Mouse (Mus musculus): ENCODE results near the gene Ctc1. TPM values are rescaled to one million over a fixed set of nuclear protein-coding genes. Genes with fewer than 3 reads are reported as not detected.

The Ctc1 gene
- total RNA-seq, 1 experiment from 2014 or later, result 21.9 TPM

DNA sequence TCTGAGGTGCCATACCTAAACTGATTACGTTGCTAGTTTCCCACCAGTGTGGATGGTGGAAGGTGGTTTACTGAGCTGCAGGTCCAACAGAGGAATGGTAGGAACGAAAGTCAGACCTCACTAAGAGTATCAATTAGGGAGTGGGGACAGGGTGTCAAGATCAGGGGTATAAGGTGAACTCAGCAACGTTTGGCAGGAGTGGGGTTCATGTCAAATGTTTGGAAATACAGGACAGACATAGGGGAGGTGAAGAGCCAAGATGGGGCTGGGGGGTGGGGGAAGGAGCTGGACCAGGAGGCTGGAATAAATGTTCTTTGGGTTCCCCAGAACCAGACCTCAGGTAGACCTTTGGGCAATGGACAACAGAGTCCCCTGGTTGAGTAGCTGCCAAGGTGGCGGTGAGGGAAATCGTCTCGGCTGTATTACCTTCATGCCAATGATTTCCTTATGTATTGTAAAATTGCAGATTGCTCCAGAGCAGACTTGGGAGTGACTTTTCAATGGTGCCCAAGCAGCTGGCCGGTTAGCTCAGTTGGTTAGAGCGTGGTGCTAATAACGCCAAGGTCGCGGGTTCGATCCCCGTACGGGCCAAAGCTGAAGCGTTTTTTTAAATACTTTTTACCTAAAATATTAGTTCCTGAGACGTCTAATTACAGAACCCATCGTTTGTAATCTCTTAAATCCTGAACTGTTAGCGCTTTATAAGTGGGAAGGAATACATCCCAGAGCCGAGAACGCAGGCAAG lies 20.9 kb downstream of the Ctc1 start:
- ATAC-seq (replicated peaks in 1 of 2; ENCODE audit: insufficient read depth in 1 of 2, low FRiP score in 2 of 2, low TSS enrichment in 1 of 2, low read depth in 1 of 2, poor library complexity in 2 of 2, severe bottlenecking in 2 of 2), result no peak

GRCm38 (mm10) chr11:69037231-69038061 lies 21.7 kb downstream of the Ctc1 start:
- 0 out of 4 replicates have a peak, but pooled peaks of 1 of the 2 experiments have one; percentile 1 for ATAC-seq (replicated peaks in 1 of 2; ENCODE audit: insufficient read depth in 1 of 2, low FRiP score in 2 of 2, low TSS enrichment in 1 of 2, low read depth in 1 of 2, poor library complexity in 2 of 2, severe bottlenecking in 2 of 2)

DNA sequence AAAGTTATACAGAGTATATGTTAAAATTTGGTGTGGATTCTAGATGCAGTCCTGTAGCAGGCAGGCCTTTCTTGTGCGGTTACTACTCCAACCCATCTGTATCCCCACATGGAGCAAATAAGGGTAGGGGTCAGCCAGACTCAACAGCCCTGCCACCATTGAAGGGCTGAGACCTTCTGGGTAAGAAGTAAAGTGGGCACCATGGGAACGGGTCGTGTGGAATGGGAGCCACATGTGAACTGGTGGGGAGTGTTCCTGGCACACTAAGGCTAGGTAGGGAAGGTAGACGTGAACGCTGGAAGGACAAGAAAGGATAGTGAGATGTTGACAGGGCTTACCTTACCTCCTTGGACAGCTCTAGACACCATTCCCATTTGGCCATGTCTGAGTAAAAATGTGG lies 22.5 kb downstream of the Ctc1 start:
- no peak for ATAC-seq (replicated peaks in 1 of 2; ENCODE audit: insufficient read depth in 1 of 2, low FRiP score in 2 of 2, low TSS enrichment in 1 of 2, low read depth in 1 of 2, poor library complexity in 2 of 2, severe bottlenecking in 2 of 2)

- ATAC-seq (replicated peaks in 1 of 2; ENCODE audit: insufficient read depth in 1 of 2, low FRiP score in 2 of 2, low TSS enrichment in 1 of 2, low read depth in 1 of 2, poor library complexity in 2 of 2, severe bottlenecking in 2 of 2), result peak; percentile 81 to 84
Measured at GRCm38 (mm10) chr11:69045531-69046394, 30.1 kb downstream of the Ctc1 start, which contains the start of gene Aurkb. Gene Aurkb, plus strand, starts transcription at chr11:69045647.

- no peak for ATAC-seq (replicated peaks in 1 of 2; ENCODE audit: insufficient read depth in 1 of 2, low FRiP score in 2 of 2, low TSS enrichment in 1 of 2, low read depth in 1 of 2, poor library complexity in 2 of 2, severe bottlenecking in 2 of 2)
Measured at GRCm38 (mm10) chr11:69046395-69046774, 30.7 kb downstream of the Ctc1 start.

- ATAC-seq (replicated peaks in 1 of 2; ENCODE audit: insufficient read depth in 1 of 2, low FRiP score in 2 of 2, low TSS enrichment in 1 of 2, low read depth in 1 of 2, poor library complexity in 2 of 2, severe bottlenecking in 2 of 2), result no peak
Measured at GRCm38 (mm10) chr11:69047592-69047991, 31.9 kb downstream of the Ctc1 start.

DNA sequence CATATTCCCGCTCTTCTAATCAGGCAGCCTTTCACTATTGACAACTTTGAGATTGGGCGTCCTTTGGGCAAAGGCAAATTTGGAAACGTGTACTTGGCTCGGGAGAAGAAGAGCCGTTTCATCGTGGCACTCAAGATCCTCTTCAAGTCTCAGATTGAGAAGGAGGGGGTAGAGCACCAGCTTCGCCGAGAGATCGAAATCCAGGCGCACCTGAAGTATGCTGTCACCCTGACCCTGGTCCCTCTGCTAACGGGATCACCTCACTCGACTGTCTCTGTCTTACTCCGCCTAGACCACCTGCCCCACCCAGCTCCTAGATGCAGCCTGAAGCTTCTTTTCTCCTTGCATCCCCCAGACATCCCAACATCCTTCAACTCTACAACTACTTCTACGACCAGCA lies 32.4 kb downstream of the Ctc1 start:
- no peak for ATAC-seq (replicated peaks in 1 of 2; ENCODE audit: insufficient read depth in 1 of 2, low FRiP score in 2 of 2, low TSS enrichment in 1 of 2, low read depth in 1 of 2, poor library complexity in 2 of 2, severe bottlenecking in 2 of 2)

DNA sequence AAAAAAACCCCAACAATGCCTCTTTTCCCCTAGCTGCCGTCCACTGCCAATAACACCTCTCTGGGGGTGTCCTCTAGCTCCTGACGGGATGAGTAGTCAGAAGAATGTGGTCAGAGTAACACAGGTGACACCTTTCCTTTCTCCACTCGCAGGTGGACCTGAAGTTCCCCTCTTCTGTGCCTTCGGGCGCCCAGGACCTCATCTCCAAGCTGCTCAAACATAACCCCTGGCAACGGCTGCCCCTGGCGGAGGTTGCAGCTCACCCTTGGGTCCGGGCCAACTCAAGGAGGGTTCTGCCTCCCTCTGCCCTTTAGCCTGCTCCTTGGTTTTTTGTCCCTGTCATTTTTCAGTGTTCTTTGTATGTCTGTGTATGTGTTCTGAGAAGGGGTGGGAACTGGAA lies 35.0 kb downstream of the Ctc1 start:
- ATAC-seq (replicated peaks in 1 of 2; ENCODE audit: insufficient read depth in 1 of 2, low FRiP score in 2 of 2, low TSS enrichment in 1 of 2, low read depth in 1 of 2, poor library complexity in 2 of 2, severe bottlenecking in 2 of 2), result no peak

- no peak for ATAC-seq (replicated peaks in 1 of 2; ENCODE audit: insufficient read depth in 1 of 2, low FRiP score in 2 of 2, low TSS enrichment in 1 of 2, low read depth in 1 of 2, poor library complexity in 2 of 2, severe bottlenecking in 2 of 2)
Measured at GRCm38 (mm10) chr11:69051771-69052170, 36.1 kb downstream of the Ctc1 start.

- ATAC-seq (replicated peaks in 1 of 2; ENCODE audit: insufficient read depth in 1 of 2, low FRiP score in 2 of 2, low TSS enrichment in 1 of 2, low read depth in 1 of 2, poor library complexity in 2 of 2, severe bottlenecking in 2 of 2), result no peak
Measured at GRCm38 (mm10) chr11:69052824-69053421, 37.2 kb downstream of the Ctc1 start.

- peak; percentile 30 to 49 for ATAC-seq (replicated peaks in 1 of 2; ENCODE audit: insufficient read depth in 1 of 2, low FRiP score in 2 of 2, low TSS enrichment in 1 of 2, low read depth in 1 of 2, poor library complexity in 2 of 2, severe bottlenecking in 2 of 2)
Measured at GRCm38 (mm10) chr11:69053848-69054247, 38.1 kb downstream of the Ctc1 start.

DNA sequence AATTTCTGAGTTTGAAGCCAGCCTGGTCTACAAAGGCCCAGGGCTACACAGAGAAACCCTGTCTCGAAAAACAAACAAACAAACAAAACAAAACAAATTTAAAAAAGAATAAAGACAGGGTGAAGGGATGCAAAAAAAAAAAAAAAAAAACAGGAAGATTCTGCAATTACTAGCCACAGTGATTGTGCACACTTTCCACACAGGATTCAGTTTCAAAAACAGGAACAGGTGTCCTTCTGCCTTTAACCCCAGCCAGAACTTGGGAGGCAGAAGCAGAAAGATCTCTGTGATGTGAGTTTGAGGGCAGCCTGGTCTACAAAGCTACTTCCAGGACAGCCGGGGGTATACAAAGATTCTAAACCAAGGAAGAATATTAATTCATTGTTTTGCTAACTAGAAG lies 42.6 kb downstream of the Ctc1 start:
- ATAC-seq (replicated peaks in 1 of 2; ENCODE audit: insufficient read depth in 1 of 2, low FRiP score in 2 of 2, low TSS enrichment in 1 of 2, low read depth in 1 of 2, poor library complexity in 2 of 2, severe bottlenecking in 2 of 2), result no peak

- no peak for ATAC-seq (replicated peaks in 1 of 2; ENCODE audit: insufficient read depth in 1 of 2, low FRiP score in 2 of 2, low TSS enrichment in 1 of 2, low read depth in 1 of 2, poor library complexity in 2 of 2, severe bottlenecking in 2 of 2)
Measured at GRCm38 (mm10) chr11:69058729-69059356, 43.1 kb downstream of the Ctc1 start.

DNA sequence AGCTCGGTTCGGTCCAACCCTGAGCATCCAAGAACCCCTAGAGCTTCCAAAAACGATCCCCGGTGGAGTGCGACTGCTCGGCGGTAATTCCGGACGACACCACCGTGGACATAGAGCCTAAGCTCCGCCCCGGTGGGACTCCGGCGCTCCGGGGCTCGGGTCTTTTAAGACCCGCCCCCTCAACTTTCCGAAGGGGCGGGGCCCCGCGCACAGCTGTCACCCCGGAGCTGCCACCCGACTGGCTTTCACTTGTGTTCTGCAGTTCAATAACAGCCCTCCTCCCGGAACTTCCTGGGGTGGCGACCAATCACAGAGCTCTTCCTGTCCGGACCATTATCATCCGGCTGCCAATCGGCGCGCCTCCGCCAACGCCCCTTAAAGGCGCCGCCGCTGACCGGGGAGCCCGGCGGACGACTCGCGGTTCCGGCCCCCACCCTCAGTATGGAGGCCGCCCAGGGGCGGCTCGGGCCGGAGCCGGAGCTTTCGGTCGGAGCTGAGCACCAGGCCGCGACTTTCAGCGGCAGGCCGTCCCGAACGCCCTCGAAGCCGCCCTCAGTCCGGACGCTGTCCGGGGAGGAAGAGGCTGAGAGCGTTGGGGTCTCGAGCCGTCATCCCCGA lies 43.8 kb downstream of the Ctc1 start, which contains the start of gene Borcs6:
Gene Borcs6 (plus strand): TSS at position 361 of the 618 bp plus-strand sequence.
- peak; percentile 84 for ATAC-seq (replicated peaks in 1 of 2; ENCODE audit: insufficient read depth in 1 of 2, low FRiP score in 2 of 2, low TSS enrichment in 1 of 2, low read depth in 1 of 2, poor library complexity in 2 of 2, severe bottlenecking in 2 of 2)

DNA sequence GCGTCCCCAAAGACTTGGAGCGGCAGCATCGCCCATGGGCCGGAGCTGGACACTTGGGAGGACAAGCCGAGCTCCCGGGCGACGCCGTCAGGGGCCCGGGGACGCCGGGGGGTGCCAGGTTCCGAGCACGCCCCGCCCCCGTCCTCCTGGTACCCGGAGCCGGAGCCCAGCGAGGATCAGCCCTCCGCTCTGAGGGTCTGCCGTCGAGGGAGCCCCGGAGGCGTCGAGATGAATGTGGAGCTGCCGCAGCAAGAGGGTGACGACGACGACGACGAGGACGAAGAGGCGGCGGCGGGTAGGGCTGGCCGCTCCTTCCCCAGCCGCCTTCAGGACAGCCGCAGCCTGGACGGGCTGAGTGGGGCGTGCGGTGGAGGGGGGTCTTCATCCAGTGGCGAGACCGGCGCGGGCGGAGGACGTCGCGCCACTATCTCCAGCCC lies 44.3 kb downstream of the Ctc1 start:
- no peak for ATAC-seq (replicated peaks in 1 of 2; ENCODE audit: insufficient read depth in 1 of 2, low FRiP score in 2 of 2, low TSS enrichment in 1 of 2, low read depth in 1 of 2, poor library complexity in 2 of 2, severe bottlenecking in 2 of 2)

GRCm38 (mm10) chr11:69060448-69061254 lies 44.9 kb downstream of the Ctc1 start:
- no peak for ATAC-seq (replicated peaks in 1 of 2; ENCODE audit: insufficient read depth in 1 of 2, low FRiP score in 2 of 2, low TSS enrichment in 1 of 2, low read depth in 1 of 2, poor library complexity in 2 of 2, severe bottlenecking in 2 of 2)
